Mouse (Mus musculus) stomach, embryonic 16.5 days (tissue): ENCODE results near the gene Tldc1. TPM values are rescaled to one million over a fixed set of nuclear protein-coding genes. Genes with fewer than 3 reads are reported as not detected.
A peak's percentile ranks its signal among the peaks of the same experiment; 100 is the strongest.

ENCODE experiments used
- ATAC-seq: fragments of 200-750 bp; cut with Nextera tagmentation; 2 replicates; pipeline ENCODE4 v1.8.0; 2017; ENCODE audit warnings: moderate number of reproducible peaks, moderate TSS enrichment; ENCODE audit not compliant: insufficient read depth, low FRiP score
- H3K27ac ChIP-seq: fragments of 300-500 bp; sonication (generic); 2 replicates; pipeline ENCODE4 v1.5.1; 2014; ENCODE audit warnings: low read length
- H3K27me3 ChIP-seq: fragments of 300-500 bp; sonication (generic); 2 replicates; pipeline ENCODE4 v1.6.1; 2014; ENCODE audit warnings: low read length, control low read depth, mixed read lengths; ENCODE audit not compliant: control insufficient read depth, insufficient read depth
- H3K36me3 ChIP-seq: fragments of 300-500 bp; sonication (generic); 2 replicates; pipeline ENCODE4 v1.6.1; 2014; ENCODE audit warnings: low read length; ENCODE audit not compliant: control insufficient read depth, insufficient read depth
- H3K4me1 ChIP-seq: fragments of 300-500 bp; sonication (generic); 2 replicates; pipeline ENCODE4 v1.6.1; 2014; ENCODE audit warnings: low read length, control low read depth, mixed read lengths; ENCODE audit not compliant: control insufficient read depth, insufficient read depth
- H3K4me2 ChIP-seq: fragments of 300-500 bp; sonication (generic); 2 replicates; pipeline ENCODE4 v1.6.1; 2014; ENCODE audit warnings: low read depth, low read length, mixed read lengths
- H3K4me3 ChIP-seq: fragments of 300-500 bp; sonication (generic); replicated peaks from 2 replicates; pipeline ENCODE4 v1.5.1; 2014; ENCODE audit warnings: mild to moderate bottlenecking, low read length
- H3K9ac ChIP-seq: fragments of 300-500 bp; sonication (generic); 2 replicates; pipeline ENCODE4 v1.6.1; 2014; ENCODE audit warnings: low read length
- H3K9me3 ChIP-seq: fragments of 300-500 bp; sonication (generic); replicated peaks from 2 replicates; pipeline ENCODE4 v1.6.1; 2016; ENCODE audit warnings: low read length, control low read depth; ENCODE audit not compliant: control insufficient read depth
- WGBS: fragments of 180-500 bp; shearing (Covaris S2); extraction: QIAGEN DNeasy Blood & Tissue Kit; methylation state at CpG from one replicate; pipeline ENCODE4 v1.1.7; 2014; 5-methylcytosine and 5-hydroxymethylcytosine counted together
- polyA plus RNA-seq: library from polyadenylated mRNA; unstranded; fragments of >200 nt; fragmentation: Nextera tagmentation; extraction: Ambion mirVana; gene quantifications from 2 replicates; pipeline ENCODE4 v1.2.1, GENCODE M21; 2015

The Tldc1 gene
- polyA plus RNA-seq, result 14.5 and 16.5 TPM in 2 replicates

DNA sequence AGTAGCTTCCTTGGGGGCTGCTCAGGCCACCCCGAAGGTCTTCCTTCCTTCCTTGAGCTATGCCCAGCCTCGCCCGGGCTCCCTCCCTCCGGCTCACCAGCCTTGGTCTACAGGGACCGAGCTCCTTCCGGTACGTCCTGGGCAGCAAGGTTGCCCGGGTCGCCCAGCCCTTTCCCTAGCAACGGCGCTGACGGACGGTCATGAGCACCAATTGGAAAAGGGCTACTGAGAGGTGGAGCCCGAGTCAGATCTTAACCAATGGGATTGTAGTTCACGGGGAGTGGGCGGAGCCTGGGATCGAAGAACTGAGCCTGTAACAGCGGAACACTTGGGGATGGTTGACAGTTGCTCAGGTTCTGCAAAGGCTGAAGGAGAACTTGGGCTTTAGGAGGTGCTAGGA is at the start of gene Tldc1:
Gene Tldc1 (minus strand): TSS at position 154 of the 400 bp plus-strand sequence.
- under 1% methylated on average over 18 of the region's 18 CpGs for WGBS
- Histone ChIP-seq H3K36me3 (no peaks in the 10 kb centered on the region), H3K27me3 (no peaks in the 10 kb centered on the region), H3K4me3 (peak within 1 kb of the TSS; percentile 67), H3K9me3 (no peaks in the 10 kb centered on the region), H3K9ac (peak within 1 kb of the TSS; percentile 83), H3K4me1 (peaks cover 18% of the 10 kb centered on the region), H3K27ac (peak within 1 kb of the TSS; percentile 85), H3K4me2 (peak within 1 kb of the TSS; percentile 75)
- peak; percentile 97 for ATAC-seq

DNA sequence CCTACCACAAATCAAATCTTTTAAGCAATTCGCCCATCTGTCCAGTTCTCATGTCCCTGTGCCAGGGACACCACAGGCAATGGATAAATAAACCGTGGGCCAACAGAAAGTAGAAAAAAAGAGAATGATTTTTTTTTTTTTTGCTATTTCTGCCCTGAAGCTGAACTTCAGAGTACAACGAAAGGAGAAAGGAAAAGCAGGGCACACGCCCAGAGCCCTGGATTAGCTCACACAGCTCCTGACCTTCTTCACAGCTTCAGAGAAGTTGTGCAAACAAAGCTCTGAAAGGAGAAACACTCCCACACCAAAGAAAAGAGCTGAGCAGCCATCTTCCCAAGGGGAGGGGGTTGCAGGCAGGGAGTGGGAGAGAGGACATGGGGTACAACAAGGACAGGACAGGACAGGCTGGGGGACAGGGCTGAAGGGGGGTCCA is 49.5 kb upstream of the Tldc1 start:
- Histone ChIP-seq H3K4me3 (no peak overlapping the region), H3K36me3 (no peaks in the 10 kb centered on the region), H3K27ac (peak overlapping the region; percentile 76), H3K27me3 (no peaks in the 10 kb centered on the region), H3K9me3 (no peaks in the 10 kb centered on the region), H3K4me1 (peaks cover 82% of the 10 kb centered on the region), H3K9ac (peak overlapping the region; percentile 34; the same call in 1 of the 2 replicates), H3K4me2 (peak overlapping the region; percentile 23; the same call in 1 of the 2 replicates)
- no peak for ATAC-seq
- 19% methylated on average over 4 of the region's 4 CpGs for WGBS

DNA sequence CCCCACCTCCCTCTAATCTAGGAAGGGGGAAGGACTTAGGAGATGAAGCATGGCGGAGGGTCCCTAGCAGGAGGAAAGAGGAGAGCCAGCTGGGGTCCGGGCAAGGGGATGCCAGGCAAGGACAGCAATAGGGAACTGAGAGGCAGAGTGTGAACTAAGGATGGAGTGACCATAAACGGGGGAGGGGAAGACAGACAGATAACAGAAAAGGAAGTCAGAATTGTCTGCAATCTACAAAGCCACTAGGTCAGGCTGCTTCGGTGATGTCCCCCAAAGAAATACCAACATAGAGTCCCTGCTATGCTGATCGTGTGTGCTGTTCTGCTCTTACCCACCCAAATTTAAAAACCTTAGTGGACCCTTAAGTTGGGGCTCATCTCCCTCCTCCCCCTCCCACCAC is 48.8 kb upstream of the Tldc1 start:
- peaks cover 74% of the 10 kb centered on the region for H3K4me1 ChIP-seq
- no peak overlapping the region for H3K9ac ChIP-seq
- H3K4me2 ChIP-seq, result peak overlapping the region; percentile 0; the same call in 1 of the 2 replicates
- ATAC-seq, result no peak
- no peaks in the 10 kb centered on the region for H3K27me3 ChIP-seq
- H3K27ac ChIP-seq, result peak overlapping the region; percentile 76
- WGBS, result 65% methylated on average over 5 of the region's 5 CpGs
- no peak overlapping the region for H3K4me3 ChIP-seq
- 0 out of 2 replicates have a peak, but pooled peaks cover 4% of the 10 kb centered on the region for H3K36me3 ChIP-seq
- no peaks in the 10 kb centered on the region for H3K9me3 ChIP-seq

DNA sequence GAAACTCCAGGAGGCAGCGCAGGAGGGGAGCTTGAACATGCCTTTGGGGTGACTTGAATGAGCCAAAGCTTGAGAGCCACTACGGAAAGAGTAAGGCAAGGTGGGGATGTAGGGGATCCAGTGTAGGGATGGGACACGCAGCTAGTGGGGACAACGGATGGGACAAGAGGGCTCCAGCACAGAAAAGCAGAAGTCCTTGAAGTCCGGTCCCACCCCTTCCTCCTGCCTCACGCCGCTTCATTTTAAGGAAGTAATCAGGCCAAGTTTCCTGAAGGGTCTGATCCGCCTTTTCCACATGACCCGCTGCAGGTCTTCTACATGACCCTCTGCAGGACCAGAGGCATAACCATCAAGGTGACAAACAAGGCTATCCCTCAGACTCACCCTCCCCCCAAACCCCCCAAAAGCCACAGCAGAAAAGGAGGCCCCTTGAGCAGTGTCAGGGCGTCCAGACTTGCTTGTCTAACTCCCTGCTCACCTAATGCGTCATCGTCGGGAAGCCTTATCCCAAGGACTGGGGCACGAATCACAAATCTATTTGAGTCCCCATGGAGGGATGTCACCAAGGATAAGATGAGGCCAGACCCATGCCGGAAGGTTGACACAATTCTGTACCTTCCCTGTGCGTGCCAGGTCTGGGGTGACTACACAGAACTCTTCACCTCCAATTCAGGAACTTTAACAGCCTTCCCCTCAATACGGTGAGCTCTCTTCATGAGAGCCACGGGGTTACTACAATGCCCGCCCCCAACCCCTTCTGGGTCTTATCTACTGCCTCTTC is 47.9 kb upstream of the Tldc1 start:
- no peak overlapping the region for H3K4me3 ChIP-seq
- no peak overlapping the region for H3K4me2 ChIP-seq
- WGBS, result 69% methylated on average over 19 of the region's 19 CpGs
- peaks cover 8% of the 10 kb centered on the region; the same call in 1 of the 2 replicates for H3K36me3 ChIP-seq
- H3K27ac ChIP-seq, result peak overlapping the region; percentile 76
- no peaks in the 10 kb centered on the region for H3K27me3 ChIP-seq
- ATAC-seq, result no peak
- peaks cover 66% of the 10 kb centered on the region for H3K4me1 ChIP-seq
- no peaks in the 10 kb centered on the region for H3K9me3 ChIP-seq
- 0 out of 2 replicates have a peak overlapping the region, but pooled peaks have one; percentile 36 for H3K9ac ChIP-seq

DNA sequence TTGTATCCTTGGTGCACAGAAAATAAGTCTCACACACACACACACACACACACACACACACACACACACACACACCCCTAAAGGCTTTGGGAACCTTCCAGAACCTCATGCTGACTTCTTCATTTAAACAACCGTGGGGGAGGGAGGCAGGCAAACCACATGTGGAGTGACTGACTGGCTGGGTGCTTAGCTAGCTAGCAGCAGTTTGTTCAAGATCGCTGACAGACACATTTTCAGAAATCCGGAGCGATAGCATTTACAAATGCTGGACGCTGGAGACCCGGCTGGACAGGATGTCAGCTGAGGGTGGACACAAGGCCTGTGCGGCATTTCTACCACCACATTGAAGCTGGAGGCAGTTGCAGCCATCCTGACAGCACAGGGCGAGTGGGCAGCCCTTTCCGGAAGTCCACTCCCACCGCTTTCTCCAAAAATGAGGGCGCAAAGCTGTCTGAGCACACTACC is 46.6 kb upstream of the Tldc1 start:
- no peaks in the 10 kb centered on the region for H3K9me3 ChIP-seq
- peaks cover 8% of the 10 kb centered on the region; the same call in 1 of the 2 replicates for H3K36me3 ChIP-seq
- WGBS, result 47% methylated on average over 11 of the region's 11 CpGs
- H3K4me3 ChIP-seq, result no peak overlapping the region
- no peak overlapping the region for H3K4me2 ChIP-seq
- peak overlapping the region; percentile 72 for H3K27ac ChIP-seq
- H3K27me3 ChIP-seq, result no peaks in the 10 kb centered on the region
- ATAC-seq, result no peak
- peaks cover 53% of the 10 kb centered on the region for H3K4me1 ChIP-seq
- H3K9ac ChIP-seq, result peak overlapping the region; percentile 42

DNA sequence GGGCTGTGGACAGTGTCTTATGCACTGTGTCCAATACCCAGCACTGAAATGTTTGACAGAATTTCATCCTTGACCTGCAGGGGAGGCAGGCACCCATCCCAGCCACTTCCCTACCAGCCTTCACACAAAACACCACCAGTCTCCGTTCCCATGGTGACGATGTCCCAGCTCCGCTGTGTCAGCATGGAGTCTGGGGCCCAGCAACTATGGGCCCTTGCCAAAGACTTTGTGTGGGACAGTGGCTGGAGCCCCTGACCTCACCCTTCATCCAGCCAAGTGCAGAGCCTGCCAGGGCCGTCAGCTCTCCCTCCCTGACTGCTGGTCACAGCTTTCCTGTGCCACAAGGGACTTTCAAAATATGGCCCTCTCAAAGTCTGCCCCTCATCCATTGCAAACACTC is 45.9 kb upstream of the Tldc1 start:
- H3K4me3 ChIP-seq, result no peak overlapping the region
- H3K9ac ChIP-seq, result no peak overlapping the region
- H3K9me3 ChIP-seq, result no peaks in the 10 kb centered on the region
- ATAC-seq, result no peak
- WGBS, result 73% methylated on average over 4 of the region's 4 CpGs
- H3K27ac ChIP-seq, result 0 out of 2 replicates have a peak overlapping the region, but pooled peaks have one; percentile 30
- no peak overlapping the region for H3K4me2 ChIP-seq
- H3K27me3 ChIP-seq, result no peaks in the 10 kb centered on the region
- H3K36me3 ChIP-seq, result peaks cover 8% of the 10 kb centered on the region; the same call in 1 of the 2 replicates
- peaks cover 53% of the 10 kb centered on the region for H3K4me1 ChIP-seq

DNA sequence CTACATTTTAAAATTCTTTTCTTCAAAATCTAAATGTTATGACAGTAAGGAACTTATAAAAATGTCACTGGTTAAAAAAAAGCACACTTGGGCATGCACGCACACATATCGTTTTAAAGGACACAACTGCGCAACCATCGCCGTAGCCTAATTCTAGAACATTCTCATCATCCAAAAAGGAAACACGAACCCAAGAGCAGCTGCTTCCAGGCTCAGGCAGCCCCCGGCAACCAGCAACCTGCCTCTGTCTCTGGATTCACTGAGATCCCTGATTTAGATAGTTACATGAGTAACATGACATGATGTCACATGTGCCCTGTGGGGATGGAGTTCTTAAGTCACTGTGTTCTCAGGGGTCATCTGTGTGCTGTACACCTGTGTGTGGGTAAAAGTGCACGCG is 45.1 kb upstream of the Tldc1 start:
- H3K27ac ChIP-seq, result no peak overlapping the region
- H3K9me3 ChIP-seq, result no peaks in the 10 kb centered on the region
- 91% methylated on average over 9 of the region's 9 CpGs for WGBS
- no peak for ATAC-seq
- H3K36me3 ChIP-seq, result peaks cover 8% of the 10 kb centered on the region; the same call in 1 of the 2 replicates
- H3K4me1 ChIP-seq, result peaks cover 47% of the 10 kb centered on the region
- no peak overlapping the region for H3K4me2 ChIP-seq
- no peaks in the 10 kb centered on the region for H3K27me3 ChIP-seq
- H3K4me3 ChIP-seq, result no peak overlapping the region
- H3K9ac ChIP-seq, result no peak overlapping the region

DNA sequence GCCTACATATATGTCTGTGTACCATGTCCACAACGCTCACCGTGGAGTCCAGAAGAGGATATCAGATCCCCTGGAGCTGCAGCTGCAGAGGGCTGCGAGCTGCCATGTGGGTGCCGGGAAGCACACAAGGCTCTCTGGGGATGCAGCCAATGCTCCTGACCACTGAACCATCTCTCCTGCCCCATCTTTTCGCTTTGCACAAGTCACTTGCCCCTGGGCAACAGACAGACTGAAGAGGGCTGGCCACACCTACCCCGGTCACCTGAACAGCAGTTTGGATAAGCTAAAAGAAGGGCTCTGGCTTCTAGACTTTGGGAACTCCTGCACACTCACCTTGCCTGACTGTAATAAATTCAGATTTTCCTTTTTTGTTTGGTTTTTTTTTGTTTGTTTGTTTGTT is 43.5 kb upstream of the Tldc1 start:
- Histone ChIP-seq H3K4me2 (no peak overlapping the region), H3K27ac (no peak overlapping the region), H3K36me3 (peaks cover 8% of the 10 kb centered on the region; the same call in 1 of the 2 replicates), H3K4me3 (no peak overlapping the region), H3K9me3 (no peaks in the 10 kb centered on the region), H3K9ac (no peak overlapping the region), H3K27me3 (no peaks in the 10 kb centered on the region), H3K4me1 (peaks cover 45% of the 10 kb centered on the region)
- WGBS, result 95% methylated on average over 6 of the region's 6 CpGs
- no peak for ATAC-seq

DNA sequence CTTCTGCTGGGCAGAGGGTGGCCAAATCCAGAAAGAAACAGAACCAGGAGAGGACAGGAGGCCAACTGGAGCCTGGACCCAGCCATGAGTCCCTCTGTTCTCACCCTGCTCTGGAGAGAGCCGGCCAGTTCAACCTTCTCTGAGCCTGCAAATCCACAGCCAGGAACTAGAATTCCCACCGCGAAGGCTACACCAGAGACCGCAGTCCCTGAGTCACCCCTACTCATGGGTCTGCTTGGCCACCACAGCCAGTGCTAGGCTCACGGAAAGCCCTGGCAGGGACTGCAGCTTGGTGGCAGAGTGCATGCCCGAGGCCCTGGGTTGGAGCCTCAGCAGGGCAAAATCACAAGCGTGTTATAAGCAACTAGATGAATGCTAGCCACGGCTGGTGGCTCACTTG is 41.8 kb upstream of the Tldc1 start:
- Histone ChIP-seq H3K4me3 (no peak overlapping the region), H3K4me2 (no peak overlapping the region), H3K36me3 (peaks cover 8% of the 10 kb centered on the region; the same call in 1 of the 2 replicates), H3K4me1 (peaks cover 29% of the 10 kb centered on the region), H3K9me3 (no peaks in the 10 kb centered on the region), H3K27me3 (no peaks in the 10 kb centered on the region), H3K9ac (no peak overlapping the region), H3K27ac (no peak overlapping the region)
- ATAC-seq, result no peak
- 90% methylated on average over 8 of the region's 8 CpGs for WGBS
